Mouse (Mus musculus) midbrain, embryonic 13.5 days (tissue): ENCODE data around the gene Osbpl10. TPM values are rescaled to one million over a fixed set of nuclear protein-coding genes. Genes with fewer than 3 reads are reported as not detected.

Experiments
- ATAC-seq: fragments of 200-750 bp; cut with Nextera tagmentation; 2 replicates; pipeline ENCODE4 v1.8.0; 2017; ENCODE audit warnings: mild to moderate bottlenecking, moderate TSS enrichment, moderate library complexity
- H3K27ac ChIP-seq: fragments of 300-500 bp; sonication (generic); 2 replicates; pipeline ENCODE4 v1.5.1; 2015; ENCODE audit warnings: inconsistent platforms, mild to moderate bottlenecking, moderate library complexity
- H3K27me3 ChIP-seq: fragments of 300-500 bp; sonication (generic); 2 replicates; pipeline ENCODE4 v1.6.1; 2015; ENCODE audit warnings: mild to moderate bottlenecking, inconsistent platforms
- H3K36me3 ChIP-seq: fragments of 300-500 bp; sonication (generic); 2 replicates; pipeline ENCODE4 v1.6.1; 2015; ENCODE audit warnings: mild to moderate bottlenecking, inconsistent platforms
- H3K4me1 ChIP-seq: fragments of 300-500 bp; sonication (generic); replicated peaks from 2 replicates; pipeline ENCODE4 v1.6.1; 2015; ENCODE audit warnings: inconsistent platforms
- H3K4me2 ChIP-seq: fragments of 300-500 bp; sonication (generic); replicated peaks from 2 replicates; pipeline ENCODE4 v1.6.1; 2015; ENCODE audit warnings: moderate library complexity, mild to moderate bottlenecking, inconsistent platforms
- H3K4me3 ChIP-seq: fragments of 300-500 bp; sonication (generic); replicated peaks from 2 replicates; pipeline ENCODE4 v1.5.1; 2015; ENCODE audit warnings: mild to moderate bottlenecking, inconsistent platforms
- H3K9ac ChIP-seq: fragments of 300-500 bp; sonication (generic); replicated peaks from 2 replicates; pipeline ENCODE4 v1.6.1; 2015; ENCODE audit warnings: mild to moderate bottlenecking, inconsistent platforms
- H3K9me3 ChIP-seq: fragments of 300-500 bp; sonication (generic); 2 replicates; pipeline ENCODE4 v1.6.1; 2016; ENCODE audit warnings: mild to moderate bottlenecking, inconsistent platforms
- WGBS: fragments of 180-500 bp; shearing (Covaris S2); methylation state at CpG from one replicate; pipeline ENCODE4 v1.1.7; 2015; 5-methylcytosine and 5-hydroxymethylcytosine counted together
- polyA plus RNA-seq: library from polyadenylated mRNA; unstranded; fragments of >200 nt; fragmentation: Nextera tagmentation; extraction: Ambion mirVana; gene quantifications from 2 replicates; pipeline ENCODE4 v1.2.1, GENCODE M21; 2015

Osbpl10 gene
- polyA plus RNA-seq, 1 experiment from 2014 or later, result 1.6 TPM

DNA sequence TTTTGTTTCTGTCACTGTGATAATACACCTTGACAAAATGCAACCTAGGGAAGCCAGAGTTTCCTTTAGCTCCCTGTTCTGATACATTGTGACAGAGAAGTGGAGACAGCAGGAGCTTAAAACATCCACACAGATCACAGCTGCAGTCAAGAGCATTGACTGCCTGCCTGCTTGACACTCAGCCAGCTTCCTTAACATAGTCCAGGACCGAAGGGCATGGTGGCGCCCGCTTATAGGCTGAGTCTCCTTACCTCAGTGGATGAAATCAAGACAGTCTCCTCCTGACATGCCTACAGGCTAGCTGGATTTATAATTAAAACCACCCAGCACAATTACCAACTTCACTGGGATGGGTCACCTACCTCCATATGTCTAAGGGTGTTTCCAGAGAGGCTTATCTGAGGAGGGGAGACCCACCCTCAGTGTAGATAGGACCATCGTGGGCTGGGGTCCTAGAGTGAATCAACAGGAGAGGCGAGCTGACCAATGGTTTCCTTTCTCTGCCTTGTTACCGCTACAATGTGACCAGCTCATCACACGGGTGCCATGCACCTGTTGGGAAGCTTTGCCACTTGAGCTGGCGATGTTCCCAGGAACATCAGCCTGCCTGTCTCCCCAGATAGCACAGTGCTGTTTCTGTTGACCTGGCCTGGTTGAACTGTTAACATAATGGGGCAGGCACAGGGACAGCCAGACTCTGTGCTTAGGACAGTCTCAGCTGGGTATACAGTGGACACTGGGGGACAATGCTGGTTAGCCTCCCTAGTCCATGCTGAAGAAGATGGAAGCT, 76.9 kb downstream of the Osbpl10 start:
- 88% methylated on average over 8 of the region's 8 CpGs for WGBS
- no peaks in the 10 kb centered on the region for H3K36me3 ChIP-seq
- H3K27me3 ChIP-seq, result no peaks in the 10 kb centered on the region
- no peak overlapping the region for H3K27ac ChIP-seq
- H3K4me2 ChIP-seq, result no peak overlapping the region
- peaks cover 16% of the 10 kb centered on the region; the same call in 1 of the 2 replicates for H3K4me1 ChIP-seq
- H3K4me3 ChIP-seq, result no peak overlapping the region
- ATAC-seq, result peak; percentile 47; the same call in 1 of the 2 replicates
- H3K9me3 ChIP-seq, result no peaks in the 10 kb centered on the region
- H3K9ac ChIP-seq, result no peak overlapping the region

DNA sequence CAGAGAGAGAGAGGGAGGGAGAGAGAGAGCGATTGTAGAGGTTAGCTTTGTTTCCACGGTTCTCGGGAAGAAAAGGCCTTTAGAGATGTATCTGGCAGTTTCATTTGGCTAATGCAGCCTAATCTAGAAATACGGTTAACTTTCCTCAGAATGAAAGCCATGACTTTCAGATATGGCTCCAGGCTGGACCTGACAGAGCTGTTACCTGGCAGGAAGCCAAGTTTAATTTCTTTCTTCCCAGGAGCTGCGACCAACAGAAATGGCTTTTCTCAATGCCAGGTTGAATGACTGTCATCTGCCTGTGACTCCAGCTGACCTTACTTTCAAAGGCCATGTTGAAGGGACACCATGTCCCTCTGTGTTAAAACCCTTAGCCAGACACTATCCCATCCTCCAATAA, 80.4 kb downstream of the Osbpl10 start:
- H3K4me2 ChIP-seq, result no peak overlapping the region
- no peaks in the 10 kb centered on the region for H3K27me3 ChIP-seq
- 26% methylated on average over 5 of the region's 5 CpGs for WGBS
- no peaks in the 10 kb centered on the region for H3K9me3 ChIP-seq
- H3K9ac ChIP-seq, result no peak overlapping the region
- H3K27ac ChIP-seq, result peak overlapping the region; percentile 49; the same call in 1 of the 2 replicates
- peaks cover 16% of the 10 kb centered on the region; the same call in 1 of the 2 replicates for H3K4me1 ChIP-seq
- no peak overlapping the region for H3K4me3 ChIP-seq
- ATAC-seq, result peak; percentile 53; the same call in 1 of the 2 replicates
- no peaks in the 10 kb centered on the region for H3K36me3 ChIP-seq

- WGBS, result 89% methylated on average over 1 of the region's 1 CpGs
- peaks cover 7% of the 10 kb centered on the region; the same call in 1 of the 2 replicates for H3K9me3 ChIP-seq
- no peaks in the 10 kb centered on the region for H3K27me3 ChIP-seq
- no peak overlapping the region for H3K4me3 ChIP-seq
- H3K4me1 ChIP-seq, result no peaks in the 10 kb centered on the region
- H3K4me2 ChIP-seq, result no peak overlapping the region
- H3K9ac ChIP-seq, result no peak overlapping the region
- ATAC-seq, result no peak
- H3K27ac ChIP-seq, result no peak overlapping the region
- H3K36me3 ChIP-seq, result peaks cover 3% of the 10 kb centered on the region; the same call in 1 of the 2 replicates
Measured at GRCm38 (mm10) chr9:115064834-115065233, 86.5 kb downstream of the Osbpl10 start.

GRCm38 (mm10) chr9:115067071-115067470, 88.7 kb downstream of the Osbpl10 start:
- Histone ChIP-seq H3K4me2 (no peak overlapping the region), H3K4me1 (no peaks in the 10 kb centered on the region), H3K27me3 (no peaks in the 10 kb centered on the region), H3K9me3 (peaks cover 7% of the 10 kb centered on the region; the same call in 1 of the 2 replicates), H3K4me3 (no peak overlapping the region), H3K9ac (no peak overlapping the region), H3K27ac (no peak overlapping the region), H3K36me3 (peaks cover 3% of the 10 kb centered on the region; the same call in 1 of the 2 replicates)
- WGBS, result 71% methylated on average over 9 of the region's 9 CpGs
- no peak for ATAC-seq

DNA sequence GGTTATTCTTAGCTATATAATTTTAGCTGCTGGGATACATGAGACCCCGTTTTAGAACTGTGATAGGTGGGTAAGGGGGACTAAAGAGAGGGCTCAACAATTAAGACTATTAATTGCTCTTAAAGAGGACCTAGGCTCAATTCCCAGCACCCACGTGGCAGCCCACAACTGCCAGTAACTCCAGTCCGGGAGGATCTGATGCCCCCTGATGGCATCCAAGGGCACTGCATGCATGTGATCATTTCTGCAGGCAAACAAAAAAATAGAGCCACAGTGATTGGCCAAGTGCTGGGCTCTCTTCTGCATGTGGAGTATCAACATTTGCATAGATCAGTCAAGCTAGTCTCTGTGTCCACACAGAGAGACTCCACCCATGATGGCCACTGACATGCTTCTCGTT, 96.8 kb downstream of the Osbpl10 start:
- no peak for ATAC-seq

DNA sequence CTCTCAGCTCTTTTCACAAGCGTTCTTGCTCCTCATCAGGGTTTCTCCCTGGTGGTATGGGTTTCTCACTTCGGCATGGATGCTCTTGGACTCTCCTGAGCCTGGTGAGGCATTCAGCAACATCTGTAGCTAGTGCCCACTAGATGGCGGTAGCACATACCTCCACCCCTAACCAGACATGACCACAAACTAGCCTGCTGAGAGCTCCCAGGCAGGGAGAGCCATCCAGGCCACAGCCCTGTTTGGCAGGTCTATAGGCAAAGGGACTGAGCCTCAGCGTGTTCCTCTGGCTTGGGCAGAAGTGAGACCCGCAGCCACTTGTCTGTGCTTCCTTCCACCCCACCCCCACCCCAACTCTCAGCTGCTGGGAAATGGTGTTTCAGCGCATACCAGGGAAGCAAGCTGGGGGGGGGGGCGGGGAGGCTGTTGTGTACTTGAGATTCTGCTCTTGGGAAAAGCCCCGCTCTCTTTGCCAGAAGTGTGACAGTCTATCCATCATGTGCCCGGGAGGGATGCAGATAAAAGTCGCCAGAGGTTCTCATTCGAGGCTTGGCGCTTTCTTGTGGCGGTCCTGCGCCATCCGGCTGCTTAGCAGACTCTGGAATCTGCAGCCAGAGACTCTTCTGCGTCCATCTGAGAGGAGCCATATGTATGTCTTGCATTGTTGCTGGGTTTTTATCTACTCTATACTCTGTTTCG, 110.1 kb downstream of the Osbpl10 start:
- Histone ChIP-seq H3K36me3 (0 out of 2 replicates have a peak, but pooled peaks cover 5% of the 10 kb centered on the region), H3K4me1 (0 out of 2 replicates have a peak, but pooled peaks cover 4% of the 10 kb centered on the region), H3K27ac (no peak overlapping the region), H3K9ac (no peak overlapping the region), H3K4me3 (no peak overlapping the region), H3K4me2 (no peak overlapping the region), H3K9me3 (0 out of 2 replicates have a peak, but pooled peaks cover 5% of the 10 kb centered on the region), H3K27me3 (no peaks in the 10 kb centered on the region)
- WGBS, result 54% methylated on average over 16 of the region's 17 CpGs
- ATAC-seq, result peak; percentile 90

More for the DNA sequence above, 96.8 kb downstream of the Osbpl10 start:
- no peak overlapping the region for H3K4me3 ChIP-seq
- H3K27me3 ChIP-seq, result no peaks in the 10 kb centered on the region
- H3K4me2 ChIP-seq, result no peak overlapping the region
- 89% methylated on average over 4 of the region's 4 CpGs for WGBS
- H3K27ac ChIP-seq, result no peak overlapping the region
- no peak overlapping the region for H3K9ac ChIP-seq
- peaks cover 9% of the 10 kb centered on the region; the same call in 1 of the 2 replicates for H3K9me3 ChIP-seq
- H3K36me3 ChIP-seq, result no peaks in the 10 kb centered on the region
- no peaks in the 10 kb centered on the region for H3K4me1 ChIP-seq

- Histone ChIP-seq H3K27ac (no peak overlapping the region), H3K9ac (no peak overlapping the region), H3K36me3 (0 out of 2 replicates have a peak, but pooled peaks cover 5% of the 10 kb centered on the region), H3K4me1 (0 out of 2 replicates have a peak, but pooled peaks cover 4% of the 10 kb centered on the region), H3K4me2 (no peak overlapping the region), H3K4me3 (no peak overlapping the region), H3K27me3 (no peaks in the 10 kb centered on the region), H3K9me3 (0 out of 2 replicates have a peak, but pooled peaks cover 5% of the 10 kb centered on the region)
- no peak for ATAC-seq
- WGBS, result 83% methylated on average over 5 of the region's 5 CpGs
Measured at GRCm38 (mm10) chr9:115089644-115090043, 111.3 kb downstream of the Osbpl10 start.

DNA sequence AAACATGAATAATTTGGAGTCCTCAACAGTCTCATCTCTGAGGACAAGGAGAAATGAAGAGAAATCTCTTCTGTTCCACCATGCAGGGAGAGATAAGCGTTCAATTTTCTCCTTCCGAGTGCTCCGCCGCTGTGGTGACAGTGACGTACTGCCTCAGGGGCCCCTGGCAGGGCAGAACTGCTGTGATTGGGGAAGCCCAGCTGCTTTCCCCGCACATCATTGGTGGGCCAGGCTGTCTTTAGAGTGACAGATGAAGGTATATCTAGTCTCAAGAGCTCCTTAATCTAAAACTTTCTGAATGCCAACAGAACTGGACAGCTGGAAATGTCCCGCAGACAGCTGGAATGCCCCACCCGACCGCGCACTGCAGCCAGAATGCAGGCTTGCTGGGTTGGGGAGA, 118.1 kb downstream of the Osbpl10 start:
- 85% methylated on average over 10 of the region's 10 CpGs for WGBS
- H3K27ac ChIP-seq, result no peak overlapping the region

DNA sequence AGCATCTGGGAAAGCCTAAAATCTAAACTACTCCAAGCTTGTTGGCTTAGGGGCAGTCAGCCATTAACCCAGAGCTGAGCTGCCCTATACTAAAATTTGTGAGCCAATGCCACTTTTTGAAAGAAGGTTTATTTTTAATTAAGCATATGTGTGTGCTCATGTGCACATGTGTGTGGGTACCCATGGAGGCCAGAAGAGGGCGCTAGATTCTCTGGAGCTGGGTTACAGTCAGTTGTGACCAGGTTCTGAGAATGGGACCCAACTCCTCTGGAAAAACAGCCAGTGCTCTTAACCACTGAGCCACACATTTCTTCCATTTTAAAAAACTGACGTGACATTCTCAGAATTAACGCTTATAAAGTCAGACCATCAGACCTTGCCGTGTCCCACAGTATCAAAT, 119.0 kb downstream of the Osbpl10 start:
- no peak overlapping the region for H3K4me3 ChIP-seq
- H3K27me3 ChIP-seq, result no peaks in the 10 kb centered on the region
- no peaks in the 10 kb centered on the region for H3K36me3 ChIP-seq
- H3K9me3 ChIP-seq, result no peaks in the 10 kb centered on the region
- no peak overlapping the region for H3K9ac ChIP-seq
- ATAC-seq, result no peak
- no peak overlapping the region for H3K4me2 ChIP-seq
- H3K27ac ChIP-seq, result no peak overlapping the region
- WGBS, result 91% methylated on average over 4 of the region's 4 CpGs
- H3K4me1 ChIP-seq, result no peaks in the 10 kb centered on the region

More for the DNA sequence above, 118.1 kb downstream of the Osbpl10 start:
- H3K36me3 ChIP-seq, result no peaks in the 10 kb centered on the region
- H3K4me3 ChIP-seq, result no peak overlapping the region
- ATAC-seq, result no peak
- no peaks in the 10 kb centered on the region for H3K4me1 ChIP-seq
- no peak overlapping the region for H3K4me2 ChIP-seq
- no peaks in the 10 kb centered on the region for H3K9me3 ChIP-seq
- H3K9ac ChIP-seq, result no peak overlapping the region
- no peaks in the 10 kb centered on the region for H3K27me3 ChIP-seq

GRCm38 (mm10) chr9:115100181-115100915, 122.0 kb downstream of the Osbpl10 start:
- Histone ChIP-seq H3K27me3 (no peaks in the 10 kb centered on the region), H3K4me1 (no peaks in the 10 kb centered on the region), H3K4me3 (no peak overlapping the region), H3K36me3 (no peaks in the 10 kb centered on the region), H3K27ac (no peak overlapping the region), H3K4me2 (no peak overlapping the region), H3K9ac (no peak overlapping the region), H3K9me3 (no peaks in the 10 kb centered on the region)
- WGBS, result 84% methylated on average over 15 of the region's 15 CpGs
- ATAC-seq, result no peak

GRCm38 (mm10) chr9:115107430-115107829, 129.1 kb downstream of the Osbpl10 start:
- H3K36me3 ChIP-seq, result no peaks in the 10 kb centered on the region
- 0 out of 2 replicates have a peak, but pooled peaks cover 6% of the 10 kb centered on the region for H3K4me1 ChIP-seq
- no peak overlapping the region for H3K4me3 ChIP-seq
- H3K9ac ChIP-seq, result no peak overlapping the region
- WGBS, result 51% methylated on average over 7 of the region's 7 CpGs
- no peak overlapping the region for H3K4me2 ChIP-seq
- no peaks in the 10 kb centered on the region for H3K9me3 ChIP-seq
- H3K27me3 ChIP-seq, result no peaks in the 10 kb centered on the region
- no peak overlapping the region; the same call in 1 of the 2 replicates for H3K27ac ChIP-seq
- ATAC-seq, result peak; percentile 60; the same call in 1 of the 2 replicates
